Mouse (Mus musculus) stomach, embryonic 16.5 days (tissue): Measurements from ENCODE around the gene Alkbh8. TPM values are rescaled to one million over a fixed set of nuclear protein-coding genes. Genes with fewer than 3 reads are reported as not detected.
"Not testable (repeated sequence)": the region's sequence is repeated elsewhere in the genome, so short reads cannot be mapped to it uniquely, and the experiment has no call there.

Source experiments
- ATAC-seq: fragments of 200-750 bp; cut with Nextera tagmentation; 2 replicates; pipeline ENCODE4 v1.8.0; 2017; ENCODE audit warnings: moderate number of reproducible peaks, moderate TSS enrichment; ENCODE audit not compliant: insufficient read depth, low FRiP score
- H3K27ac ChIP-seq: fragments of 300-500 bp; sonication (generic); 2 replicates; pipeline ENCODE4 v1.5.1; 2014; ENCODE audit warnings: low read length
- H3K27me3 ChIP-seq: fragments of 300-500 bp; sonication (generic); 2 replicates; pipeline ENCODE4 v1.6.1; 2014; ENCODE audit warnings: low read length, control low read depth, mixed read lengths; ENCODE audit not compliant: control insufficient read depth, insufficient read depth
- H3K36me3 ChIP-seq: fragments of 300-500 bp; sonication (generic); 2 replicates; pipeline ENCODE4 v1.6.1; 2014; ENCODE audit warnings: low read length; ENCODE audit not compliant: control insufficient read depth, insufficient read depth
- H3K4me1 ChIP-seq: fragments of 300-500 bp; sonication (generic); 2 replicates; pipeline ENCODE4 v1.6.1; 2014; ENCODE audit warnings: low read length, control low read depth, mixed read lengths; ENCODE audit not compliant: control insufficient read depth, insufficient read depth
- H3K4me2 ChIP-seq: fragments of 300-500 bp; sonication (generic); 2 replicates; pipeline ENCODE4 v1.6.1; 2014; ENCODE audit warnings: low read depth, low read length, mixed read lengths
- H3K4me3 ChIP-seq: fragments of 300-500 bp; sonication (generic); replicated peaks from 2 replicates; pipeline ENCODE4 v1.5.1; 2014; ENCODE audit warnings: mild to moderate bottlenecking, low read length
- H3K9ac ChIP-seq: fragments of 300-500 bp; sonication (generic); 2 replicates; pipeline ENCODE4 v1.6.1; 2014; ENCODE audit warnings: low read length
- H3K9me3 ChIP-seq: fragments of 300-500 bp; sonication (generic); replicated peaks from 2 replicates; pipeline ENCODE4 v1.6.1; 2016; ENCODE audit warnings: low read length, control low read depth; ENCODE audit not compliant: control insufficient read depth
- WGBS: fragments of 180-500 bp; shearing (Covaris S2); extraction: QIAGEN DNeasy Blood & Tissue Kit; methylation state at CpG from one replicate; pipeline ENCODE4 v1.1.7; 2014; 5-methylcytosine and 5-hydroxymethylcytosine counted together
- polyA plus RNA-seq: library from polyadenylated mRNA; unstranded; fragments of >200 nt; fragmentation: Nextera tagmentation; extraction: Ambion mirVana; gene quantifications from 2 replicates; pipeline ENCODE4 v1.2.1, GENCODE M21; 2015

The Alkbh8 gene
- 21.3 and 22.7 TPM in 2 replicates for polyA plus RNA-seq

DNA sequence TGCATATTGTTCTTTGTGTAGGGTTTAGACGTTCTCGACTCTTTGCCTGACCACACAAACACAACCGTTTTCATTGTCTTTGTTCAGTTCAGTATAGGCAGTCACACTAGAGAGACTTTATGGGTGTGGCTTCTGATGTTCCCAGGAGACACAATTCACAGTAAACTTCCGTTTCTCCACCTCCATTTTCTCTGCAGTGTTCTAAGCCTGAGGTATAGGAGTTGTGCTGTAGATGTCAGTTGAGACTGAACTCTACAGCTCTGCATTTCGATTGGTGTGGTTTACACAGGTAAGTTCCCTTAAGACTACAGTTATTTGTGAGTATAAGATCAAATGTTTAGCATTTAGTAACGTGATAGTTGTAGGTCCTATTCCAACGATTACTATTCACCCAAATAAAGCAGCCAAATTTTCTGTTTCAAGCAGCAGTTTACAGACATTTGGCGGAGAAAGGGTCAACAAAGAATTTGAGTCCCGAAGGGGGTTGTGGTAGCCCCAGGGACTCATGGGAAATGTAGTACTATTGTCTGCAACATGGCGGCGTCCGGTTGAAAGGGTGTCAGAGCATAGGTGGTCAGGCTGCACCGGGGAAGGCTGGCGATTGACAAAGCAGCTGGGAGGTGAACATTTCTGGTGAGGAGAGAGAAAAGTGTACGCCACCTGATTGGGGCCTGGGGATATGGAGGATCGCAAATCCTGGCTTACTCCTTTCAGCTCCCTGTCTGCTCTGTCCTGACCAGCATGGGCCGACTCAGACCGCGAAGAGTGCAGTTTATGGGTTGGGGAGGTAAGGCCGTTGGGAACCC, at the start of gene Alkbh8:
Alkbh8 (plus strand) TSS at position 179 of the 806 bp plus-strand sequence.
- Histone ChIP-seq H3K9me3 (no peaks in the 10 kb centered on the region), H3K9ac (peak within 1 kb of the TSS; percentile 79), H3K36me3 (no peaks in the 10 kb centered on the region; the same call in 1 of the 2 replicates), H3K4me1 (no peaks in the 10 kb centered on the region; the same call in 1 of the 2 replicates), H3K27ac (peak within 1 kb of the TSS; percentile 70), H3K27me3 (no peaks in the 10 kb centered on the region), H3K4me2 (peak within 1 kb of the TSS; percentile 62), H3K4me3 (peak within 1 kb of the TSS; percentile 84)
- ATAC-seq: peak; percentile 97
- 5% methylated on average over 20 of the region's 20 CpGs for WGBS

DNA sequence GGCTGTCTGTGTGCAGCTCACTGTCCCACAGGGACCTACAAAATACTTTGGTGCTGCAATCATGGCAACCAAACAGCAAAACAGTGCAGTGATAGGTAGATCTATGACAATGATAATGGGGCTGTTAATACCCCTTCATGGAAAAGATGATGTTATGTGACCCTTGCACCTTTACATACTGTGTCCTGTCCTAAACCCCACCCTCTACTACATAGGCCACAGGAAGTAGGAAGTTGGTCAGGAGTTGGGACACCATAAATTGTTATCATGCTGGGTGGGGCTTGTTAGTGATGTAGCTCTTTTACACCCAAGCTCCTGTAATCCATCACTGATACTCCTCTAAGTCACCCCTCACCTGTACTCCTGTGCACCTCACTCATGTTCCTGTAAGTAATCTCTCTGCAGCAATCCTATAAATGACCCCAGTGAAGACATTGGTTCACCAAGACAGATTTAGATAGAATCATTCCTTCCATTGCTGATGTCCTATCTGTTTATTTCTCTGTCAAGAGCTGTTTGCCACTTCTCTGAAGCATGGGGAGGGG, 25.6 kb upstream of the Alkbh8 start:
- Histone ChIP-seq H3K27ac (no peak overlapping the region), H3K4me3 (no peak overlapping the region), H3K4me2 (no peak overlapping the region), H3K36me3 (no peaks in the 10 kb centered on the region), H3K27me3 (no peaks in the 10 kb centered on the region), H3K4me1 (no peaks in the 10 kb centered on the region), H3K9ac (no peak overlapping the region), H3K9me3 (no peaks in the 10 kb centered on the region)
- peak; percentile 72; the same call in 1 of the 2 replicates for ATAC-seq

DNA sequence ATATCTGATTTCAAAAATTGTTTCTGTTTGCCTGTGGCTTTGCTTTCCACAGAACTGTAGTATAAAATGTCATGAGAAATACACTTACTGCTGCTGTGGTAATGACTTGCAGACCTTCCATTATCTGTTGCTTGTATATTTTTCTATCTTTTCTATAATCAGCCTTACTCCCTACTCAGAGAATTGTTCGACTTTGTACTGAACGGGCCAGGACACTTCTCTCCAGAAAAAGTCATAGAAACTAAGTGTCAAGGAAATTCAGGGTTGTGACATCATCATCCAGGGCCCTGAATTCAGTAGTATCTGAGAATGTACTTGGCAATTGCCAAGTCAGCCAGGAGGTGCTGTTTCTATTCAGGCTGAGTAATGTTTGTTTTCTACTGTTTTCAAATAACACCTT, 24.9 kb upstream of the Alkbh8 start:
- WGBS: 80% methylated on average over 2 of the region's 2 CpGs
- Histone ChIP-seq H3K4me1 (no peaks in the 10 kb centered on the region), H3K4me3 (no peak overlapping the region), H3K9ac (no peak overlapping the region), H3K27ac (no peak overlapping the region), H3K36me3 (no peaks in the 10 kb centered on the region), H3K4me2 (no peak overlapping the region), H3K27me3 (no peaks in the 10 kb centered on the region), H3K9me3 (no peaks in the 10 kb centered on the region)
- peak; percentile 56; the same call in 1 of the 2 replicates for ATAC-seq

DNA sequence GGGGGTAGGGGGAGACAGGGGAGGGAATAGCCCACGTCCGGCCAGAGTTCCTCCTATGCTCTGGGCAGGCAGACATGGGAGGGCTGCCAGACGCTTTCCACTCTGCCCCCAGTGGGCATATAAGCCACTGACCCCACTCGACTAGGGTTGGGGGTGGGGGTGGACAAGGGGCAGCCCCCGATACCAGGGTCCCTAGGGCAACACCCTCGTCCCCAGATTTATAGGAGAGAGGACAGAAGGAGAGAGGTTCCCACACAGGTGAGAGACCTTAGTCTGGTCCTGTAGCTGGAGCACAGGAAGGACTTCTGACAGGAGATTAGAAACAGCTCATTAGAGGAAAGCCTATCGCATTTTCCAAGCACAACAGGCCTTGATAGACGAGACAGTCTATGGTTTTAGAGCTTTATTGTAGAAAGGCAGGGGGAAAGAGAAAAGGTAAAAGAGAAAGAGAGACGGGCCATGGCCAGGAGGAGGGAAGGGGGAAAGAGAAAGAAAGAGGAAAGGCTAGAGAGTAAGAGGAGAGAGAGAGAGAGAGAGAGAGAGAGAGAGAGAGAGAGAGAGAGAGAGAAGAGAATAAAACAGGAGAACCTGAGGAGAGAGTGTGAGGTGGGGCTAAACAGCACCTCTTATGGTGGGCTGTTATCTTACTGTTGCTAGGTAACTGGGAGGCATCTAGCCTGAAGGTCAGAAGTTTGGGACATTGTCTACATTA, 7.4 kb upstream of the Alkbh8 start:
- not testable (repeated sequence) for H3K4me3 ChIP-seq, H3K36me3 ChIP-seq, H3K4me1 ChIP-seq, H3K9me3 ChIP-seq, H3K27ac ChIP-seq, H3K4me2 ChIP-seq, H3K9ac ChIP-seq, H3K27me3 ChIP-seq
- ATAC-seq: 0 out of 2 replicates have a peak, but pooled peaks have one; percentile 21
- 30% methylated on average over 9 of the region's 9 CpGs for WGBS

- Histone ChIP-seq H3K36me3 (no peaks in the 10 kb centered on the region), H3K9ac (no peak overlapping the region), H3K9me3 (no peaks in the 10 kb centered on the region), H3K4me1 (no peaks in the 10 kb centered on the region), H3K4me2 (no peak overlapping the region), H3K27ac (no peak overlapping the region), H3K27me3 (no peaks in the 10 kb centered on the region), H3K4me3 (no peak overlapping the region)
- peak; percentile 60; the same call in 1 of the 2 replicates for ATAC-seq
- WGBS: 23% methylated on average over 3 of the region's 3 CpGs
Observed at GRCm38 (mm10) chr9:3328054-3328595, 6.8 kb upstream of the Alkbh8 start.

DNA sequence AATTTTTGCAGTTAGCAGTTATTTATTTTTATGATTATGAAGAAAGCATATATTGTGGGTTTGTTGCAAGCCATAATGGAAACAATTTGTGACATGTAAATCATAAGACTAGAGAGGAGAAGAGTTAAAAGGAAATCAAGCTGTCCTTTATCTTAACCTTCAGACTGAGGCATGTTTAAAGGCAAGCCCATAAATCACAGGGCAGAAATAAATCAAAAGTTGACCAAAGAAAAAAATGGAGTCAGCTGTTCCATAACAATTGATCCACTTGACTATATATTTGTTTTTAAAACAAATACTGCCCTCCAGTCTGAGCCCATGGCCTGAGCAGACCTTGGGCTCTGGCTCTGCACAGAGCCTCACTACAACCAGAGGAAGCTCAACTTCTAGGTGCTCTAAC, 4.6 kb upstream of the Alkbh8 start:
- no peaks in the 10 kb centered on the region for H3K4me1 ChIP-seq
- no peaks in the 10 kb centered on the region for H3K27me3 ChIP-seq
- no peaks in the 10 kb centered on the region for H3K9me3 ChIP-seq
- H3K27ac ChIP-seq: no peak overlapping the region
- no peak overlapping the region for H3K4me3 ChIP-seq
- H3K4me2 ChIP-seq: no peak overlapping the region
- H3K36me3 ChIP-seq: no peaks in the 10 kb centered on the region
- no peak overlapping the region for H3K9ac ChIP-seq
- ATAC-seq: no peak

DNA sequence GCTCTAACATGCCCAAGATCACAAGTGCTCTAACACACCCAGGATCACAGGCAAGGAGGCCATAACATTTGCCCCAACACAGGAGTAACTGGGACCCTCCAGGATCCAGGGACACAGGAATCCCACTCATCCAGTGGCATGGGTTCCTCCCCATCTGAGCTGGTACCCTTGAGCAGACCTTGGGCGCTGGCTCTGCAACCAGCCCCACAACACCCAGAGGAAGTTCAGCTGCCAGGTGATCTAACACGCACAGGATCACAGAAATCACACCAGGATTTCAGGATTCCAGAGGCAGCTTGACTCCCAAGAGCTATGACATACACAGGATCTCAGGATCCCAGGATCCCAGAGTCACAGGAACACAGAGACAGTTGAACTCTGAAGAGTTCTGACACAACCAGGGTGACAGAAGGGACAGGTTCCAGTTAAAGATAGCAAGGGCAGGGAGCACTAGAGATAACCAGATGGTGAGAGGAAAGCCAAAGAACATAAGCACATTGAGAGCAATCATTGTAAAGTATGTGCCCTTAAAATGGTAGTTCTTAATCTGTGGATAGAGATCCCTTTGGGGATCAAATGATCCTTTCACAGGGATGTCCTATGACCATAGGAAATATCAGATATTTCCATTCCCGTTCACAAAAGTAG, 4.1 kb upstream of the Alkbh8 start:
- 75% methylated on average over 3 of the region's 3 CpGs for WGBS
- H3K9ac ChIP-seq: no peak overlapping the region
- no peaks in the 10 kb centered on the region for H3K36me3 ChIP-seq
- H3K4me3 ChIP-seq: no peak overlapping the region
- no peaks in the 10 kb centered on the region for H3K27me3 ChIP-seq
- no peaks in the 10 kb centered on the region for H3K9me3 ChIP-seq
- no peak overlapping the region for H3K4me2 ChIP-seq
- no peak overlapping the region for H3K27ac ChIP-seq
- H3K4me1 ChIP-seq: no peaks in the 10 kb centered on the region
- no peak for ATAC-seq

- Histone ChIP-seq H3K27me3 (no peaks in the 10 kb centered on the region), H3K9ac (no peak overlapping the region), H3K36me3 (no peaks in the 10 kb centered on the region; the same call in 1 of the 2 replicates), H3K9me3 (no peaks in the 10 kb centered on the region), H3K27ac (no peak overlapping the region), H3K4me3 (no peak overlapping the region), H3K4me1 (no peaks in the 10 kb centered on the region; the same call in 1 of the 2 replicates), H3K4me2 (peak overlapping the region; percentile 21; the same call in 1 of the 2 replicates)
- WGBS: 89% methylated on average over 3 of the region's 3 CpGs
- ATAC-seq: no peak
Observed at GRCm38 (mm10) chr9:3336661-3337060, 1.7 kb downstream of the Alkbh8 start.
